Mouse (Mus musculus) G1E-ER4 (cell line): ENCODE data around the gene Siae. TPM values are rescaled to one million over a fixed set of nuclear protein-coding genes. Genes with fewer than 3 reads are reported as not detected.
A peak's percentile ranks its signal among the peaks of the same experiment; 100 is the strongest.

Experiments used
- GATA1 ChIP-seq: IDR thresholded peaks from one replicate; pipeline ENCODE4 v1.8.0; 2012; ENCODE audit warnings: low read length, inconsistent platforms
- polyA plus RNA-seq: library from polyadenylated mRNA; stranded (reverse); fragments of >175 nt; gene quantifications from 2 replicates; pipeline ENCODE4 v1.2.3, GENCODE M21; 2012

Gene Siae
- polyA plus RNA-seq, 1 experiment = 0.86 TPM

GRCm38 (mm10) chr9:37530888-37531705, 24.4 kb upstream of the Siae start:
- no peak for TF ChIP-seq GATA1

DNA sequence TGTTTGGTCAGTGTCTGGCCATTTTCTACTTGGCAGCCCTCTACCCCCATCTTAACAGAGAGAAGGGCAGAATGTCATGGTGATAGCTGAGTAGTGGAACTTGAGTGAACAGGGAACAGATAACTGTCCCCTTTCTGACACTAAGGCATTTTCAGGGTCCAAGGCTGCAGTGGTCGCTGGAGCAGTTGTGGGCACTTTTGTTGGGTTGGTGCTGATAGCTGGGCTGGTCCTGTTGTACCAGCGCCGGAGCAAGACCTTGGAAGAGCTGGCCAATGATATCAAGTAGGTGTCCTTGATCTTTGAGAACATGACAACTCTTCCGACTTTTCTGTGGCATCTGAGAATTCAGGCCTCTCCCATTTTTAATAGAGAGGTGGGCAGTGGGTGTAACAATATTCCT, 18.6 kb upstream of the Siae start:
- no peak for TF ChIP-seq GATA1

GRCm38 (mm10) chr9:37537658-37538250, 17.7 kb upstream of the Siae start:
- no peak for TF ChIP-seq GATA1

- TF ChIP-seq GATA1 = no peak
These were observed 16.1 kb upstream of the Siae start, which contains the start of gene Vsig2 for GRCm38 (mm10) chr9:37539170-37540025. Gene Vsig2 (plus strand): TSS chr9:37539255.

DNA sequence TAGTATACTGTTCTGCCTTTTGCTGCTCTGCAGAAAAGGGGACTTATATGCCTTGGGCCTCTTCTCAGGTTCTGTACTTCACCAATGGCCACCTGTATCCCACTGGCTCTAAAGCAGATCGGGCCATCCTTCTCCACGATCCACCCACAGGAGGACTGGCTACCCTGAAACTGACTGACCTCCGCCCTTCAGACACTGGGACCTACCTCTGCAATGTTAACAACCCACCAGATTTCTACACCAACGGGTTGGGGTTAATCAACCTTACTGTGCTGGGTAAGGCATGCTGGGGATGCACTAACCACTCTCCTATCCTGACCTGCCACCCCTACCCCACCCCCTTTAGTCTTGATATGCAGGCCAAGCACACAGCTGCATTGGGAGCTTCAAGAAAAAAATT, 15.3 kb upstream of the Siae start:
- no peak for TF ChIP-seq GATA1

- TF ChIP-seq GATA1 = no peak
These were observed 14.6 kb upstream of the Siae start for GRCm38 (mm10) chr9:37540701-37541575.

- TF ChIP-seq GATA1 = no peak
These were observed 13.5 kb upstream of the Siae start for GRCm38 (mm10) chr9:37541851-37542642.

GRCm38 (mm10) chr9:37543869-37544440, 11.5 kb upstream of the Siae start:
- TF ChIP-seq GATA1 = no peak

GRCm38 (mm10) chr9:37544447-37545165, 10.9 kb upstream of the Siae start:
- TF ChIP-seq GATA1 = no peak

GRCm38 (mm10) chr9:37545166-37545610, 10.3 kb upstream of the Siae start:
- no peak for TF ChIP-seq GATA1

- no peak for TF ChIP-seq GATA1
These were observed 9.5 kb upstream of the Siae start for GRCm38 (mm10) chr9:37545847-37546452.

DNA sequence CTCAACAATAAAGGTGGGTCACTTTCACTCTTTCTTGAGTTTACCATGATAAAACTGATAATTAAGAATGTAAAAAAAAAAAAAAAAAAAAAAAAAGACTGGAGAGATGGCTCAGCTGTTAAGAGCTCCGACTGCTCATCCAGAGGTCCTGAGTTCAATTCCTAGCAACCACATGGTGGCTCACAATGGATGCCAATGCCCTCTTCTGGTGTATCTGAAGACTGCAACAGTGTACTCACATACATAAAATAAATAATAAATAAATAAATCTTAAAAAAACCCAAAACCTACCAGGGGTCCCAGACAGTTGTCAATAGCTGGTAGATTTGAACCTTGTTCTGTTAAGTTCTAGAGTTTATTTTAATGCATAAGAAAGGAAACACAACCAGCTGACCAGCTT, 8.6 kb upstream of the Siae start:
- no peak for TF ChIP-seq GATA1

DNA sequence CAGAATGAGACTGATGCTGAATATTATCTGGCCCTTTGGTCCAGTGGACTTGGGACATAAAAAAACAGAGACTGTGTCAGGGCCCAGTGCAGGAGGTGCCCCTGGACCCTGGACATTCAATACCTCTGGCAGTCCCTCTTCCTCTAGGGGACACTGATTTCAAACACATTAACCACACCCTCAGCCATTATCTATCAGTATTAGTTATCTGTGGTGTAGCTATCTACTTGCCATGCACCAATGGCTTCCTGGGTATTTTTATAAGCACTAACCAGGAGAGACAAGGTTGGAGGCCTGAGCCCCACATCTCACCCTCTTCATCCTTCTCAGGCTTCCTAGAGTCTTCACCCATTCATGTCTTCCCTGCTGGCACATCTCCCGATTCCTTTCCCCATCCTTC, 5.1 kb upstream of the Siae start:
- peak; percentile 42 for TF ChIP-seq GATA1
